Mouse (Mus musculus): Measurements from ENCODE around the gene Nifk.

Gene Nifk

DNA sequence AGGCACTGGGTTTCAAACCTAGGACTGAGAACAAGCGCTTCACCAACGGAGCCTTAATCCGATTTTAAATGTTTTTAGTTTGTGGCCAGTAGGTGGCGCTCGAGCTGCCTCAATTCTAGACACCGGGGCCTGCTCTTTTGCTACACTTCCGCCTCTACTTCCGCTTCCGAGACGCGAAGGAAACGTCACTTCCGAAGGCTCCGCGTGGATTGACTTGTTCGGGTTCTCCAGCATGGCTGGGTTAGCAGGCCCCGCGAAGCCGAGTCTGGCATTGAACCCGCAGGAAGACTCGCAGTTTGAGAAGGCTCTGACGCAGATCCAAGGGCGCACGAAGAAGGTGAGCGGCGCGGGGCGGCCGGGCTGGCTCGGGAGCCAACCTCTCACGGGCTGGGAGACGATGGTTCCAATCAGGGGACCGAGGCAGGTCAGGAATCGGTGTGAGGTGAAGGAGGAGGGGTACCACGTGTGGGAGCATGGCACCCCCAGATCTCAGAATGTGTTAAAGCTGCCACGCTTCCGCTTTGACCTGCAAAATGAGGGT is at the start of gene Nifk:
Gene Nifk, plus strand, starts transcription at position 179 of the 541 bp plus-strand sequence.
- peak; percentile 98 for ATAC-seq (ENCODE audit: insufficient number of reproducible peaks, low FRiP score, low TSS enrichment)

DNA sequence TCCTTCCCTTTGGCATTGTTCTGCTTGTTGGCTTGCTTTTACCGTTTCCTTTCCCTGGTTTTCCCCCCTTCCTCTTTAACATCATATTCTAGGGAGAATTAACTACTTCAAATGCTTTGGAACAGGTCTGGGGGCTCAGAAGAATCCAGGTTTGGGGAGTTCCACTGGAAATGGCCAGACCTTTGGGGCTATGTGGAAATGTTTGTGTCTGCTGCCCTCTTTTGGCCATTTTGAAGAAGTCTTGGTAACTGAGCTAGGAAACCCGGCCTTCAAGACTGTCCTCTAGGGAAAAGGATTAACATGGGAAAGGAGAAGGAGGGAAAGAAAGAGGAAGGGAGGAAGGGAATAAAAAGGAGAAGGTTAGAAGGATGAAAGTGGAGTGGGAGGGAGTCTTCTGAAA is 46.5 kb upstream of the Nifk start:
- no peak; the same call in 1 of the 2 replicates for ATAC-seq (ENCODE audit: insufficient number of reproducible peaks, low FRiP score, low TSS enrichment)

DNA sequence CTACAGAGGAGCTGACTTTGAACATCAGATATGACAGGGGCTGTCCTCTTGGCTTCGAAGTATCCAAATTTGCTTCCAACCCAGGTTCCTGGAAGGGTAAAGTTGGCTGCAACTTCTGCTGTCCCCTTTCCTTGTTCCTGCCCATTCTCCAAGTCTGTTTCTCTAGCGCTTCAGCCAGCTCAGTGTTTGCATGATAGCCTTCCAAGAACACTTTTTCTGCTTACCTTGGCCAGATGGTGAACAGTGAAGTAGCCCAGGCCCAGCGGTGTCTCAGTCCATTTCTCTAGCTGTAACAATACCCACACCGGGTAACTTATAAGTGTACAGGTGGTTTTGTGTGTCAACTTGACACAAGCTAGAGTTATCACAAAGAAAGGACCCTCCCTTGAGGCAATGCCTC is 29.3 kb upstream of the Nifk start:
- ATAC-seq (ENCODE audit: insufficient number of reproducible peaks, low FRiP score, low TSS enrichment), result no peak

DNA sequence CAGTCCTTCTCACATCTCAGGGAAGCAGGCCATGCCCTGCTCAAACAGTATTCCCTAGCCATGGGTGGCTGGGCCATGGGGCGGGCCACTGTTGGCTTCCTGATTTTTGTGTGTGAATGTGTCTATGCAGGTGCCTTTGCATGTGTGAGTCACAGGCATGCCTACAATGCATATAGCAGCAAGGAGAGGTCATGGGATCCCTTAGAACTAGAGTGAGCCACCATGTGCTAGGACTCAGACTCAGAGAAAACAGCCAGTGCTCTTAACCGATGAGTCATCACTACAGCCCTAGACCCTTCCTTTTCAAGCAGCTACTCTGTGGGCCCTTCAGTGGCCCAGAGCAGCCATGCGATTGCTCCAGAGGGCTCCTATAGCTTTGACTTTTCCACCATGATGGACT is 27.4 kb upstream of the Nifk start:
- no peak for ATAC-seq (ENCODE audit: insufficient number of reproducible peaks, low FRiP score, low TSS enrichment)

DNA sequence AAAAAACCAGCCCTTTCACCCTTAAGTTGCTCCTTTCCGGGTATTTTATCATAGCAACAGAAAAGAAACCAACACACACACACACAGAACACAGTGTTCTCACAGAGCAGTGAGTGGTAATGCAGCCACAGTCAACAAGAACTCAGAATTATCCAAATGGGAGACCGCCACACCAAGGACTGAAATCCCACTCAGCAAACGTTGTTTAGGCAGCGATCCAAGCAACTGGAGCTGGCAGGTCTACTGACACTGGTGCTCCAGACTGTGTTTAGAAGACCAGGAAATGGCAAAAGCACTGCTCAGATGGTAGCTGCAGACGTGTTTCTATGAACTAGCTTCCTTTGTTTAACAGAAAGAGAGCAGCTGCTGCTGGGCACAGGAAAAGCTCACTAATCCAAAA is 26.8 kb upstream of the Nifk start:
- no peak for ATAC-seq (ENCODE audit: insufficient number of reproducible peaks, low FRiP score, low TSS enrichment)

DNA sequence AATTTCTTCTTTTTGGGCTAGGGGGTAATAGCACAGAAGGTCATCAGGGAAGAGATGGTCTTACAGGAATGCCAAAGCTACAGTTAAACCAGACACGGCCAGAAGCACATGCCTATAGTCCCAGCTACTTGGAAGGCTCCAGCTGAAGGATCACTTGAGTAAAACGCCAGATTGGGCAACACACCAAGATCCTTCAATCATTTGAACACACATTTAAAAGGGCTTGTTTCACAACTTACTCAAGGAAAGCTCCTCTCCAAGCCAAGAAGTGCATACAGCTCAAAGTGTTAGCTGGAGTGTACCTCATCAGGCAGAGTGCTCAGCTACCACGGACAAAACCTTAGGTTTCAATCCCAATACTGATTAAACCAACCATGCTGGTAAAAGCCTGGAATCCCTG is 25.0 kb upstream of the Nifk start:
- ATAC-seq (ENCODE audit: insufficient number of reproducible peaks, low FRiP score, low TSS enrichment), result no peak

DNA sequence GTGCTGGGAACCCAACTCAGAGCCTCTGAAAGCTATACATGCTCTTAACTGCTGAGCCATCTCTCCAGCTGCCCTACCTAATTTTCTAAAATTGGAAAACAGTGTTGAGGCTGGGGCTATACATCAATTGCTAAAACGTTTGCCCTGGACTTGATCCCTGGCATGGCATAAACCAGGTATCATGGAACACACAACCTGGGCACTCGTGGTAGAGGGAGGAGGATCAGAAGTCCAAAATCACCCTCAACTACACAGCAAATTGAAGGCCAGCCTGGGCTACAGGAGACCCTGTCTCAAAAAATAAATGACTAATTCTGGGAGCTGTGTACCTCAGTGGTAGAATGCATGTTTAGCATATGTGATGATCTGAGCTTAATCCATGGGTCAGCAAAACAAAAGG is 23.9 kb upstream of the Nifk start:
- no peak for ATAC-seq (ENCODE audit: insufficient number of reproducible peaks, low FRiP score, low TSS enrichment)

DNA sequence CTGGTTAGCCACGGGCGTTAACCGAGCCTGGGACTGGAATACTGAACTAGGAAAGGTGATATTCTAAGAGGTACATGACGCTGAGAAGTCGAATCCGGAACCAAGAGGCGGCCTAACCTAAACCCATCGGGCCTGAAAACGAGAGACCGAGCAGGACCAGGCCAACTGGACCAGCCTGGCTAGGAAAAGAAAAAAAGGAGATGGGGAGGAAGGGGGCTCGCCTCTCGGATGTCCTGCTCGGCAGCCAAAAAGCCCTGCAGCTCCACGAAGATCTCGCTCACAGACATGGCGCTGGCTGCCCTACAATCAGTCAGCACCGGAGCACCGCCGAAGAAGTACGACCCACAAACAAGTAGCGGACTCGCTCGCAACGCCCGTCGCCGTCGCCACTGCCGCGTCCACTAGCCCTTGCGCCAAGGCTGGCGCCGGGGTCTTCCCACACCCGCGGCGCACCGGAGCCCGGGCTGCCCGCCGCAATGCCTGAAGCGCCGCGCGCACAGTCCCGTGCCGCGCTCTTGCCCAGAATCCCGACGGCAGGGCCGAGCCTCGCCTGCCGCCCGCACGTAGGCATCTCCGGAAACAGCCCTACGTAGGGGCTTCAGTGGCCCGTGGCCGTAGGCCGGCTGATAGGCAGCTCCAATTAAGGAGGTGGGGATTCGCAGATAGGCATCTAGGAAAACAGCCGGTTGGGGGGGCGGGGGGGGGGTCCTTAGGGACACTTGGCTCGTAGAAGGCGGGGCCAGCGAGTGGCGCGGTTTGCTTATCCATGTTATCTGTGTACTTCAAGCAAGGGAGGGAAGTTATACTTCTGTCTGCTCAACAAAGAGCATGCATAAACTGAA is 10.6 kb upstream of the Nifk start:
- ATAC-seq (ENCODE audit: insufficient number of reproducible peaks, low FRiP score, low TSS enrichment), result peak; percentile 97

DNA sequence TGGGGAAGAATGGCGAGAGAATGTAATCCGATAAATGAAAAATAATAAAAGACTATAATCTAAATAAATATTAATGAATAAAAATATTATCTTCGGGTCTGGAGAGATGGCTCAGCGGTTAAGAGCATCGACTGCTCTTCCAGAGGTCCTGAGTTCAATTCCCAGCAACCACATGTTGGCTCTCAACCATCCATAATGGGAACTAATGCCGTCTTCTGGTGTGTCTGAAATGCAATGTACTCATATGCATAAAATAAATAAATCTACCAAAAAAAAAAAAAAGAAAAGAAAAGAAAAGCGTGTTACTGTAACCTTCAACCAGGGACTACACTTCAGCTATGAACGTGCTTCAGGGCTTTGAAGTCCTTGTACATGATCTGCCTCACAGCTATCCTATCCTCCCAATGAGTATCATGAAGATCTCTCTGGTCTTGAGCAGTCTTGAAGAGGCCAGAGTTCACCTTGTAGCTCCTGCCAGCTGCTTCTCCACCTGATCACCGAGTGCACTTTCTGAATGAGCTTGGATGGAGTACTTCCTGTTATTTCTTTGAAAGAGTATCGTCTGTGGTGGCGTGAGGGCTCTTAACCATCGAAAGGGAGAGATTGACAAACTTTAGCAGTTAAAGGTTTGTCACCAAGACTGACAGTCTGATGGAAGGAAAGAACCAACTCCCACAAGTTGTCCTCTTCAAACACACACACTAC is 9.9 kb upstream of the Nifk start, which contains the start of gene Tsn:
Gene Tsn, minus strand, starts transcription at position 118 of the 705 bp plus-strand sequence.
- ATAC-seq (ENCODE audit: insufficient number of reproducible peaks, low FRiP score, low TSS enrichment), result no peak

DNA sequence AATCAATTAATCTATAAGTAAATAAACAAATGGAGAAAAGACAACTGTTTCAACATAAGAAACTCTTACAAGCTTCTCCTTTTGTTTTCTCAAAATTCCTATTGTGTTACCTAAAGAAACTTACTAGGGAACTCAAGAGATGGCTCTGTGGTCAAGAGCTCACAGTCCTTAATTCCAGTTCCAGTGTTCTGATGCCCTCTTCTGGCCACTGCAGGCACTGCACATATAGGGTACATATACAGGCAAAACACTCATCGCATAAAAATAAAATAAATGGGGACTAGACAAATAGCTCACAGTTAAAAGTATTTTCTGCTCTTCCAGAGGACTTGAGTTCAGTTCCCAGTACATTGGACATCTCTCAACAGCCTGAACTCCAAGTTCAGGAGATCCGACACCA is 943 bp upstream of the Nifk start:
- ATAC-seq (ENCODE audit: insufficient number of reproducible peaks, low FRiP score, low TSS enrichment), result no peak

DNA sequence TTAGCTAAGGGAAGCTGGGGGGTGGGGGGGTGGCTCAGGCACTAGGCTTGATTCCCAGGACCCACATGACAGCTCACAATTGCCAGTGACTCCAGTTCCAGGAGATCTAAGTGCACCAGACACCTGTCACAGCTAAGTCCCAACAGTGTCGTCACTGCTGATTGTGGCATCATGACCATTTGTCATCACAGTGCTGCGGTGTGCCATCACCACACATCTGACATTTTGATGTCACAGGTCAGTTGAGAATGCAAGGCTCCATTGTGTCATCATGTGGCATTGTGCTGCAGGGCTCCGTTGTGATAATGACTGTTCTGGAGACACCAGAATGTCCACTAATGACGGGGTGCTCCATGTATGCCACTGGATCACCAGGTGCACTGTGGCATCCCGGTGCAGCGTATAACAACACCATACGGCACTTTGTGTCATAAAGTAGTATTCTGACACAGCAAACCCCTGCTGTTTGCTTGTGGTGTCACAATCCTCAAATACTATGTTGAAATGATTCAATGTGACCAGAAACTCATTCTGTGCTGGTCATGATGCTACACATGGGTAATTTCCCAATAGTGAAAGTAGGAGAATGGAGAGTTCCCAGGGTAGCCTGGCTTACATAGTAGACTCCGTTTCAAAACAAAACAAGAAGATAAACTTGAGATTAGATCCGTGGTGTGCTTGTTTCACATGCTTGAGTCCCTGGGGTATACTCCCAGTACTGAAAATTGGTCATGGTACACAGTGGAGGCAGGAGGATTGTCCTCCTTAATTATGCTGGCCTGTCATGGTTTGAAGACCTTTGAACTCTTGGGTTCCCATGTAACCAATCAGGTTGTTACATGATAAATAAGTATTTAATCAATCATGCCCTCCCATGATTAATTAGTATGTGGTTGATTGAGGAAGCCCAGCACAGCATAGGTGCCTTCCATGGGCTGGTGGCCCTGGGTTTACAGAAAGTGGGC is 13.4 kb downstream of the Nifk start:
- no peak for ATAC-seq (ENCODE audit: insufficient number of reproducible peaks, low FRiP score, low TSS enrichment)

DNA sequence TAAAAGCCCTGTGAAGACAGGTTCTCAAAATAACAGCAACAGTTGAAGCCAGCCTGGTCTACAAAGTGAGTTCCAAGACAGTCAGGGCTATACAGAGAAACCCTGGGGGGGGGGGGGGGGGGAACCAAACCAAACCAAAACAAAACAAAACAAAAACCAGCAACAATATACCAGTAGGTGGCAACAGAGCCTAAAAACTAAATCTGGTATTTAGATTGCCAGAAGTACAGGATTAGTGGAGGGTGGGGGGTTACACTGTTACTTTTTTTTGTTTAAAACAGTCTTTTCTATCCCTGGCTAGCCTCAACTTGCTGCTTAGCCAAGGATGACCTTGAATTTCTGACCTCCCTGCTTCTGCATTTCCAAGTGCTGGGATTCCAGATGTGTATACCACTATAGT is 14.2 kb downstream of the Nifk start:
- ATAC-seq (ENCODE audit: insufficient number of reproducible peaks, low FRiP score, low TSS enrichment), result no peak

DNA sequence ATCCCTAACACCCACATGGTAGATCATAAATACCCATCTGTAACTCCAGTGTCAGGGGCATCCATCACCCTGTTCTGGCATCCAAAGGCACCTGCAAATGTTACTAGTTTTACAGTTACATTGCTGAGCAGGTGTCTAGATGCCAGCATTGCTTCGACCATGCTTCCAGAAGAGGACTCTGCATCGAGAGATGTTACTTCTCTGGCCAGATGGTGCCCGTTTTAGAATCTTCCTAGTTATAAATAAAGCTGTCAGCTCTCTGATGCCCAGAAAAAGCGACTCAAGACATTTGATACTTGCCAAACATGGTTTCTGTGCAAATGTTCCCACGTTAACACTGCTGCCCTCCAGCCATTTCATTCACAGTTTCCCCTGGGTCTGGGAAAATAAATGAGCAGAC is 16.3 kb downstream of the Nifk start:
- ATAC-seq (ENCODE audit: insufficient number of reproducible peaks, low FRiP score, low TSS enrichment), result no peak

DNA sequence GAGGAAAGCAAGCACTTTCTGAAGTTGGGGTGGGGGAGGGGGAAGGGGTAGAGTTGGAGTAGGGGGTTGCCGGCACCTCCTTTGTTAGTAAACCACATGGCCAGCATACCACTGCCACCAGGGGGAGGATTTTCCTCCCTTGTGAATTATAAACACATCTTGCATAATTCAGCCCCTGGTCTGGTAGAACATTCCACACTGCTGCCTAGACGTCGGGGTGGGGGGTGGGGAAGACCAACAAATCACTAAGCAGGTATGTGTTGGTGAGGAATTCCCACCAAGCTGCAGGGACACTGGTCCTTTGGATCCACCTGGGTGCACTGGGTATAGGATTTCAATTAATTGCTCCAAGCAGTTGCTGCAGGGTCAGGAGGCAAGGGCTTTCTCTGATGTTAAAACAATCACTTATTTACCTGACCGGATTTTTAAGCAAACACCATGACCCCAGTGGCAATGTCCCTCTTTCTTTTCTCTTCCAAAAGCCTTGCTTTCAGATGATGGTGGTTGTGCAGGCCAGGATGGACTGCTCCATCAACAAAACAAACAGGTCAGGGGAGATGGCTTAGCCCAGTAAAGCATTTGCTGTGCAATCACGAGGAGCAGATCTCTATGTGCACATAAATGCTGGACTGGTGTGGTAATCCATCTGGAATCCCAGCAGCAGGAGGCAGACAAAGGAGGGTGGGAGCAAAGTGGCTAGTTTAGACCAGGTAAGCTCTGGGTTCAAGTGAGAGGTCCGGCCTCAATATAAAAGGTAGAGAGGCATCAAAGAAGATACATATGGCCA is 22.2 kb downstream of the Nifk start:
- no peak for ATAC-seq (ENCODE audit: insufficient number of reproducible peaks, low FRiP score, low TSS enrichment)

DNA sequence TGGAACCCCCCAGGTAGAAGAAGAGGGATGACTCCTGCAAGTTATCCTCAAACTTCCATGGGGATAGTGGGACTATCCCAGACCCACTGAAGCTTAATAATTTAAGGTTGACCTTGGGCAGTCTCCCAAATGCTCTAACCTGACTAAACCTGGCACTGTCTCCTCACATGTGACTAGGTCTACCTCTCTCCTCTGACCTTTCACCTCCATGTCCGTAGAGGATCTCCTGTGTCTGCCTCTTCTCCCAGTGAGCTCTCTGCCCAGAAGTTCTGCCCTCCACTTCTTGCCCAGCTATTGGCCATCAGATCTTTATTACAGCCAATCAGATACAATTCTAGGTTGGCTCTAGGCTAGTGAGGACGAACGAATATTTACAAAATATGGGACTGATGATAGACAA is 28.3 kb downstream of the Nifk start:
- ATAC-seq (ENCODE audit: insufficient number of reproducible peaks, low FRiP score, low TSS enrichment), result no peak

DNA sequence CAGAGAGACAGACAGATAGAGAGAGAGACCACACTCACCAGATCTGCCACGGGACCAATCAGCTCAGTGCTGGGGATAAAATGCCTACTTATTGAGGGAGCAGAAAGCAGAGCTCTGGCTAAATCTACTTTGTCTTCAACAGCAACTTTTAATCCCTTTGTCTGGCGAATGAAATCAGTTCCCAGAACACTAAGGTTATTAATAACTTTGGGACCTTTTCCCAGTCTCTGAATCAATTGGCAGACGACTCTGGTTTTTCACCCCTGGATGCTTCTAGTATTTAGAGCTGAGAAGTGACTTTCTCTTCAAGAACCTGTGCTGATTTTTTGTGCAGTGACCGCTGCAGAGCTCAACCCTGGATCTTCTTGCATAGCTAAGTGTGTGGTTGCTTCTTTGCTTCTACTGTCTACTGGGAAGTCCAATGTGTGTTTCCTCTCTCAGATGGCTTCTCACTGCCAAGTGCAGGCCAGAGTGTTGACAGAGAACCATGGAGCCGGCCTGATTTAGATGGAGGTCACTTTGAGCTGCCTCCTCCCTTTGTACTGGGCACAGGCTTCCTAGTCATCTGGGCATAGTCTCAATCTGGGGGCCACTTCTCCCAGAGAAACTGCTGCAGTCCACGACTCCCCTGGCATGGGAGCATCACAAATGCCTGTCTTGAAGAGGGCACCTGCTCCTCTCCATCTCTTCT is 37.6 kb downstream of the Nifk start:
- peak; percentile 40; the same call in 1 of the 2 replicates for ATAC-seq (ENCODE audit: insufficient number of reproducible peaks, low FRiP score, low TSS enrichment)

DNA sequence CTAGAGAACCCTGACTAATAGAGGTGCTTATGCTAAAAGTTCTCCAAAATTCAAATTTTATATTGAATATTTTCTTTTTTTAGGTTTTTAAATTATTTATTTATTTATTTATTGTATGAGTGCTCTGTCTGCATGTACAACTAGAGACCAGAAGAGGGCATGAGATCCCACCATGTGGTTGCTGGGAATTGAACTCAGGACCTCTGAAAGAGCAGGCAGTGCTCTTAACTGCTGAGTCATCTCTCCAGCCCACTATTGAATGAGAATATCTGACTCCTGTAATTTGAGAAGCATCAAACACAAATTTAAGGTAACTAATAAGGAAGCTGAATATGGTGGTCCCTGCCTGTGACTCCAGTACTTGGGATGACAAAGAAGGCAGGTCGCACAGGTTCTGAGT is 46.3 kb downstream of the Nifk start:
- no peak for ATAC-seq (ENCODE audit: insufficient number of reproducible peaks, low FRiP score, low TSS enrichment)

DNA sequence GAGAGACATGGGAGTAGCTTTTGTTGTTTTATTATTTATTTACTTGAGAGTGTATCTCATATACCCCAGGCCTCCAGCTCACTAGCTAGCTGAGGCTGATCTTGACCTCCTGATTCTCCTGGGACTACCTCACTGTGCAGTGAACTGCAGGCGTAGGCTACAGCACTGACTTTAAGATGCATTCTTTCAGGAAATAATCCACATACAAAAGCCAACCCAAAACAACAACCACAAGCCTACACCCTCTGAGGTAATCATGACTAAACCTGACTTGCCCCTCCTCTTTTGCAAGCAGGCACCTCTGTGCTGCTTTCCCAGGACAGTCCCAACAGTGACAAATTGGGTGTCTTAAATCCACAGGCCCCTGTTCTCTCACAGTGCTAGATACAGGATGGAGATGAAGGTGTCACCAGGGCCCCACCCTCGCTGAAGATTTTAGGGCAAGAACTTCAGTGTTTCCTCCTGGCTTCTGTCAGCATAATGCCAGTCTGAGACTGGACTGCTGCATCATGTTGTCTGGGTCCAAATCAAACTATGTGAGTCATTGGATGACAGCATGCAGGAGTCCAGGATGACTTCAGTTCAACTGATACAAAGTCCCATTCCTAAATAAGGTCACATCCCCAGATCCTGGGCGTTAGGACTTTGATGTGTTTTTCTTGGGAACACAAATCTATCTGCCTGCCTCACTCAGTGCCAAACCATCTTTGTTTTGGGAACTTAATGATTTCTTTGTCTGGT is 47.3 kb downstream of the Nifk start:
- ATAC-seq (ENCODE audit: insufficient number of reproducible peaks, low FRiP score, low TSS enrichment), result no peak
